Mouse (Mus musculus): ENCODE data around the gene C1qa. TPM values are rescaled to one million over a fixed set of nuclear protein-coding genes. Genes with fewer than 3 reads are reported as not detected.

C1qa gene
- total RNA-seq (2015; ENCODE audit: low replicate concordance) (30.1 and 40.9 TPM in 2 replicates), total RNA-seq (2017; ENCODE audit: low replicate concordance) (34.8 and 35.7 TPM in 2 replicates)

DNA sequence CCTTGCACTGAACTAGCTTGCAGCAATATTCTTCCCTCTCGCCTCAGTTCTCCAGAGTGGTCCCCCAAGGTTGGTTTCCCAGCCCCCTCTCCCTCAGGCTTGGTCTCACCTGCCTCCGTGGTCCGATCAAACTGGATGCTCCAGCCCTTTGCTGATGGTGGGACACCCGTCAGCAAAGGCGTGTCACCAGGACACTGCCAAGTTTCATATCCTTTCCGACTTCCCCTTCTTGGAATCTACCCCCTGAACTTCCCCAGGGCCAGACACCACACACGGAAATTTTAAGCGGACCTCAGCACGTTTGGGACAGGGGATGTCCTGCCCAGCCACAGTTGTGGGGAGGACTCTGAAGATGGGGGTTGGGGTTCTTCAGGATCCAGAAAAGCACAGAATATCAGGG, at the start of gene C1qa:
Gene C1qa, minus strand, starts transcription at position 167 of the 400 bp plus-strand sequence.
- ATAC-seq (replicated peaks; ENCODE audit: low FRiP score, poor library complexity, severe bottlenecking), result no peak

DNA sequence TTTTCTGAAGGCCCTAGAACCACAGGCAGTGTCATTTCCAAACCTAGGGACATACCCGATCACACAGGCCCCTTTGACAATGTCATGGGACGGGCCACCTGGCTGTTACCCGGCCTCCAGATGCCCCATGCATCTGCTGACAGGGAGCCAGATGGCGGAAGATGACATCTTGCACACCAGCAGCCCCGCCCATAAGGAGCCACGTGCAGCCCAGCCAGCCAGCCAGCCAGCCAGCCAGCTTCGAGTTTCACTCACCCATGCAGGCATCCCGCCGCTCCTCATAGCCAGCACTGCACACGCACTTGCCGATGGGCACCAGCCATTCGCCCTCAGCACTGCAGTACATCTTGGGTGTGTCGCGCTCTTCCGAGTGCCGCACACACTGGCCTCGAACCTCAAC, 46.8 kb upstream of the C1qa start:
- ATAC-seq (replicated peaks; ENCODE audit: low FRiP score, poor library complexity, severe bottlenecking), result no peak

DNA sequence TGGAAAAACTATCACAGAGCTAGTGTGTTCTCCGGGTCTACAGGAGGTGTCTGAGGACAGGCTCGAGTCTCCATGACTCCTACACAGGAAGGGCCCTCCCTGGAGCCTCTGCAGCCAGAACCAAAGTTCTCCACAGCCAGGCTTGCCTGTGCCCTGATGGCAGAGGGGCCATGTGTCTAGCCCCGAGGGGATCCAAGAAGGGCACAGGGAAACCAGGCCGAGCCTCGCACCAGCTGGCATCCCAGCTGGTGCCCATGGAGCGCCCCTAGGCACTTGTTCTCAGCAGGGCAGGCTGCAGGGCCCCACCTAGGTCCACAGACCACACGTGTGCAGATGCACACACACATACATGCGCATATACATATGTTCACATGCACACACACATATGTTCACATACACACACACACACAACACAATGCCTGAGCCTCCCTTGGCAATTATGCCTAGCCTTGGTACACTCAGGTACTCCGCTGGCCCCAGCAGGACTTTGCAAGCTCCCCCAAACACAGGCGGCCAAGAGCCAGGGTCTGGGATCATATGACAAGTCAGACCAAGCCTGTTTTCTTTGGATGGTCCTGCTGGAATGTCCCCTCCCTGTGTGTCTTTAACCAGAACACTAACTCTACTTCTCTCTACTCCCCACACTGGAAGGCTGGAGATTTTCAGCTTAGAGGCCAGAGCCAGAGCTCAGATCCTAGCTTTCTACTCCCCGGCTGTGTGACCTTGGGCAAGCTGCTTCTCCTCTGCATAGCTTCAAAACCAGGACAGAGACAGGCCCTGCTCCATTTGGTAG, 46.2 kb upstream of the C1qa start:
- ATAC-seq (replicated peaks; ENCODE audit: low FRiP score, poor library complexity, severe bottlenecking), result no peak

DNA sequence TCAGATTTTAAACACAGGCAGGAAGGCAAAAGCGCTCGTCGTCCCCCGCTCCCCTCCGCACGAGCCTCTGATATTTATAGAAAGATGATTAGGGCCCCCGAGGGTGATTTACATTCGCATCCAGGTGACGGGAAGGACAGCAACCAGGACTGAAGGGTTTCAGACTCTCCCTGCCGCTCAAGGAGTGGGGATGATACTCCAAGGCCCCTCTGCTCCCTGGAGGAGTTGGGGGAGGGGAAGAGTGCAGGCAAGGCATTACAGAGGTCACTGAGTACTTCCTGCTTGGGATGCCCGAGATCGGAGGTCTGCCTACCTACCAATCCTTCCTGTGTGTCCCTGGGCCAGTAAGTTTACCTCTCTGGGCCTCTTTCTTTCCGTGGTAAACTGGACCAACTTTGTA, 44.6 kb upstream of the C1qa start:
- no peak for ATAC-seq (replicated peaks; ENCODE audit: low FRiP score, poor library complexity, severe bottlenecking)

DNA sequence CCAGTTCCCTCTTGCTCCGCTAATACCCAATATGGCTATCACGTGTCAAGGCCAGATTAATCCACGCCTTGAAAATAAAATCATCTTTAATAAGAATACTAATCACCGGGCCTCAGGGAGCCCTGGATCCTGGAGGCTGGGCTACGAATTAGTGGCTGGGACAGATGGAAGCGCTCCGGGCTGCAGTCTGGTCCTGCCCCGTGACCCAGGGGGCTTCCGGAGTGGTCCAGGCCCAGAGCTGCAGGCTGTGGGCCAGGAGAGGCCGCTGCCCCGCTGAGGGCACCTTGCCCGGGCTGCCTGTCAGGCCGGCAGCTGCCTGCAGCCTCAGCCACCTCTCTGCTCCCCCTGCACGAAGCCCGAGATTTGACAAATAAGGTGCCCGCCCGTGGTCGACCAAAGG, 44.2 kb upstream of the C1qa start:
- ATAC-seq (replicated peaks; ENCODE audit: low FRiP score, poor library complexity, severe bottlenecking), result no peak

DNA sequence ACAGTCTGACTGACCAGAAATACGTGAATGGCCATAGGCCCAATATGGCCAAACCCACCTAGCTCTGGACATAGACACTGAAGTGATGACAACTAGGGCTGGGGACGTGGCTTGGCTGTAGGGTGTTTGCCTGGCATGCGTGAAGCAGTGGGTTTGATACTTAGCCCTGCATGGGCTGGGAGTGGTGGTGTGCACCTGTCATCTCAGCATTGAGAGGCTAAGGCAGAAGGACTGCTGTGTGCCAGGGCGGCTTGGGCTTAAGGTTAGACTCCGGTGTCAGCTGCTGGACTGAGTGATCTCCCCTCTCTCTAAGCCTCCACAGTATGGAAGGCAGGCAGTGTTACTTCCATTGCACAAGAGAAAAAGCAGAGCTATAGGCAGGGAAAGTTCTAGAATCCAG, 39.3 kb upstream of the C1qa start:
- no peak for ATAC-seq (replicated peaks; ENCODE audit: low FRiP score, poor library complexity, severe bottlenecking)

DNA sequence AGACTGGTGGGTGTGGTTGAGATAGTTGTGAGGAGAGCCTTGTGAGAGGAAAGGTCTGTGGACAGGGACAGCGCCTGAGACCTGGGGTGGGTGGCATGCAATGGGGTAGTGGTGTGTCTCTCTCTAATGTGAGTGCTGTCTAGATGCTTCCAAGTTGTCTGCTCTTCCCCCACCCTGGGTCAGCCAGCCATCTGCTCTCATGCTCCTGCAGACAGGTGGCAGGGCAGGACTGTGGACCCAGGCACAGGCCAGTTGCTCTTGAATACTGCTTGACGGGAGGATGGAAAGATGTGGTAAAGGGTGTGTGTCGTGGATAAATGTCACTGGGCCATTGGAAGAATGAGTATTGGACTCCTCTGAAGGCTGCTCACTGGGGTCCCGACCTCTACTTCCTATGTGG, 38.7 kb upstream of the C1qa start:
- no peak for ATAC-seq (replicated peaks; ENCODE audit: low FRiP score, poor library complexity, severe bottlenecking)

DNA sequence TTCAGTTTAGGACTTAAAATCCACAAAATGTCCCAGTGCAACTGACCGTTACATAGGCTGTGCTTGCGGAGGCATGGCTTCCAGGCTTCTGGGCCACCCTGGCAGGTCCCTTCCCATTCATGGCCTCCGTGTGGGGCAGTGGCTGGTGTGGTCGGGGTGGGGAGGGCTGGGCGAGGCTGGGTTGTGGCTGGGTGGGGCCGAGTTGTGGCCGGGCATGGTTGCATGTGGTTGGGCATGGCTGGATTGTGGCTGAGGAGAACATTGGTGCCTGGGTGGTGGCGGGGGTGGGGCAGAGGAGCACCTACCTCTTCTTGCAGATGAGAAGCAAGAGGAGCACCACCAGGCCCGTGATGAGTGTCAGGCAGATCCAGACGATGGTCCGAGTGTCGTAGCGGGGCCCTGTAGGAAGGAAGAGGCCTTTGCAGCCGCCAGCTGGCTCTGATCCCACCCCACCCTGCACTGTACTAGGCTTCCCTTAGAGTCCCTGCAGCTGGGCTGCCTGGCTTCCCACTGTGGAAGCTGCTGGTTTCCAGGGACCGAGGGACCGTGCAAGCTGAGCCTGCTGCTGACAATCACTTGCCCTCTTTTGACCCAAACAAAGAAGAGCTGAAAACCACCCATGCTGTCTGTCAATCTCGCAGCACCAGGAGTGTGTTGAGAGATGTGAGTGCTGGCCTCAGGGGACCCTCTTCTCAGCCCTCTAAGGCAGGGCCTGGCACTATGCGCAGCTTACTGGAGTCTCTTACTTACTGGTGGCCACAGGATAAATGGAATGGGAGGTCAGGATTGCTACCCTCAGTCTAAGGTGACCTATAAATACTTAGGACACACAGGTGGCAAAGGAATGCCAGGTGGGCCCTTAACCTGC, 36.4 kb upstream of the C1qa start:
- no peak for ATAC-seq (replicated peaks; ENCODE audit: low FRiP score, poor library complexity, severe bottlenecking)

DNA sequence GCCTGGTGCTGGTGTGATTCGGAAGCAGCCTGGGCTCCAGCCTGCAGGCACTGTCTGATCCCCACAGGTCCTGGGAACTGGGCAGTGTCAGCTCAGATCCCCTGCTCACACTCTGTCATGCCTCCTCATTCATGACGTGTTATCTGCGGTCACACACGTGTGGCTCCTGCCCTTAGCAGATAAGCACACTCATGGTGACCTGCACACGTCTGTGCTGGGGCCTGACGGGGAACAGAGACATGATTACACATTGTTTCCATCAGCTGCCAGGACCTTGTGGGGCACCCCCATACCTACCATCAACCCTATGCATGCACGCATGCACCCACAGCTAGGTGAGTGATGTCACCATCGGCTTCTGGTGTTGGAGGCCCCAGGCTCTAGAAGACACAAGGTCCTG, 31.9 kb upstream of the C1qa start:
- peak; percentile 45 for ATAC-seq (replicated peaks; ENCODE audit: low FRiP score, poor library complexity, severe bottlenecking)

DNA sequence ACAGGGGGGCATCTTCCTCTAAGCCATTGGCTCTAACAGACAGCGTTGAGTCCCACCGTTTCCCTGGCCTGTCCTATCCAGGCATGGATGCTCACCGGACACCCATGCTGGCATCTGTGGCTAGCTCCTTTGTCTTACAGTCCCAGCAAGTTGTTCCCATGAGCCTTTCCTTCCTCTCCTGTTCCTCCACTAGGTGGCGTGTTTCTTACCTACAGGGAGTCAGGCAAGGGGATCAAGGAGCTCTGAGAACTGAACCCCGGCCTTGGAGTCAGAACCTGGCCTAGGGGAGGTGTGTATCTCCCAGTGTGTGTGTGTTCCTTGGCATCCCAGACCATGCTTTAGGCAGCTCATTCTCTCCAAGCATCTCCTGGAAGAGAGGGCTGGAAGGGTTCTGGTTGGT, 30.3 kb upstream of the C1qa start:
- no peak for ATAC-seq (replicated peaks; ENCODE audit: low FRiP score, poor library complexity, severe bottlenecking)

DNA sequence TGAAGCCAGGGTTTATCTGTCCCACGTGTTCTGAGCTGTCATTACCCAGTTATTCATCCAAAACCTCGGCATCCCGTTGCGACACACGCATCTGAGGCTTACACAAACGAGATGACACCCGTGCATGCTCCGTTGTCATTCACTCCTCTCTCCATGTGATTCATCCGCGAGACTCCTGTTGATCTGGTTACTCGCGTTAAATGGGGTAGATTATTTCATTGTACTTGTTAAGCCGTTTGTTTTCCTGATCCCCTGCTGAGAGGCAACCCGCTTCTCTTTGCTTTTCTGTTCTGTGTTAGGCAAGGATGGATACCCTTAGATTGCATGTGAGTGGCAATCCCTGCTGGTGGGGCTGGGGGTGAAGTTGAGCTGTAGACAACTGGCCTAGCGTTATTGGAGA, 27.2 kb upstream of the C1qa start:
- ATAC-seq (replicated peaks; ENCODE audit: low FRiP score, poor library complexity, severe bottlenecking), result no peak

DNA sequence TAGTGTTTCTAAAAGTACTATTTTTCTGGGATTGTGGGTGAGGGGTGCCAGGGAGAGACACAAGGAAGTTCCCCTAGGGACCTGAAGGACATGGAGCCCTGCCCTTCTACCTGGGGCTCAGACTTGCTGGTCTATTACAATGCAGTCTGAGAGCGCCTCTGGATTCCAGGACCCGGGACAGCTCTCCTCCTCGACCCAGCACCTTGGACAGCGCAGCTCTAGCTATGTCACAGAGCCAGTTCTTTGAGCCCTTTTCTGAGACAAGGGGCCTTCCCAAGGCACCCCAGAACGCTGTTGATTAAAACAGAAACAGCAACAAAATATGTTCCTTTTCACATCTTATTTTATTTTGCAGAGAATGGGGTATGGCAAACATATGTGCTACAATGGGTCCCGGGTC, 25.9 kb upstream of the C1qa start:
- ATAC-seq (replicated peaks; ENCODE audit: low FRiP score, poor library complexity, severe bottlenecking), result no peak

DNA sequence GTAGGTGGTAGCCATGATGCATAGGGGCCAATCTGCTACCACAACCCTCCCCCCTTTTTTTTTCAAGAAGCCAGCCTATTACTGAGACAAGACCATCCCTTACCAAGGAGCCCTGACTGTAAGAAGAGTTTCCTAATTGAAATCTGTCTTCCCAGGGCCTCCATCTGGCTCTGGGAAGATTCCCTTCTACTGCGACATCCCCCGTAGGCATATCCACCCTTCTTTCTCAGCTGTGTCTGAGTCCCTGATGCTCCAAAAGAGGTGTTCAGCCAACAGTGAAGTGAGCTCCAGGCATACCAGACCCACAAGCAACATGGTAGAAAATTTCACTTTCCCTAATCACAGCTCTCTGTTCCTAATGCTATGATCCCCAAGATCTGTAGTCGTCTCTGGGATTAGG, 20.9 kb upstream of the C1qa start:
- no peak for ATAC-seq (replicated peaks; ENCODE audit: low FRiP score, poor library complexity, severe bottlenecking)

DNA sequence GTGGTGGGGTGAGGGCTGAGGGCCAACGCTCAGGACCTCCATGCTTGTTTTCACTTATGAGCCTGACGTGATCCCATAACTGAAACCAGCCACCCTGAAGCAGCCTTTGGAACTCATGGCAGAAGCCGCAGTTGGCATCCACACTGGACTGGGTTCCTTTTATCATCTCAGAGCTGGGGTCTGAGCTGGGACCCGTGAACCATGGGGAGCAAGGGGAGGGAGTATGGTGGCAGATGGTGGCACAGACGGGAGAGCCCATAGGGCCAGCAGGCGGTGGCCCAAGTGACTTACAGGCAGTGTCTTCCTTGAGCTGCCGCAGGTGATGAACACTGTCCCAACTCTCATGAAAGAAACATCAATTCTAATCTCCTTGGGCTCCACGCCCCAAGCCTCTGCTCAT, 20.2 kb upstream of the C1qa start:
- ATAC-seq (replicated peaks; ENCODE audit: low FRiP score, poor library complexity, severe bottlenecking), result no peak

DNA sequence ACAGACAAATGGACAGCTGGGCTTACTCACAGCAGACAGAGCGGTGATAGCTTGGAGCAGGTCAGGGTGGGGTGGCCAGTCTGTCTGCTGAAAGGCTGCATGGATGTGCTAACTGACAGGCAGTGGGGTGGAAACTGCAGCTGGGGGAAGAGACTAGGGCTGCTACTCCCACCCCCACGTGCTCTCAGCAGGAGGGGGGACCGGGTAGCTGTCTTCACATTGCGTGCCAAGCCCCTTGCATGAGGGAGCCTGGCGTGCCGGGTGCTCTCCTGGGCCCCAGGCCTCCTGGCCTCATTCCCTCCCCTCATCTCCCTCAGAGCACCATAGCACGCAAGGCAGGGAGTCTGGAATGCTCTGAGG, 18.5 kb upstream of the C1qa start:
- no peak for ATAC-seq (replicated peaks; ENCODE audit: low FRiP score, poor library complexity, severe bottlenecking)

DNA sequence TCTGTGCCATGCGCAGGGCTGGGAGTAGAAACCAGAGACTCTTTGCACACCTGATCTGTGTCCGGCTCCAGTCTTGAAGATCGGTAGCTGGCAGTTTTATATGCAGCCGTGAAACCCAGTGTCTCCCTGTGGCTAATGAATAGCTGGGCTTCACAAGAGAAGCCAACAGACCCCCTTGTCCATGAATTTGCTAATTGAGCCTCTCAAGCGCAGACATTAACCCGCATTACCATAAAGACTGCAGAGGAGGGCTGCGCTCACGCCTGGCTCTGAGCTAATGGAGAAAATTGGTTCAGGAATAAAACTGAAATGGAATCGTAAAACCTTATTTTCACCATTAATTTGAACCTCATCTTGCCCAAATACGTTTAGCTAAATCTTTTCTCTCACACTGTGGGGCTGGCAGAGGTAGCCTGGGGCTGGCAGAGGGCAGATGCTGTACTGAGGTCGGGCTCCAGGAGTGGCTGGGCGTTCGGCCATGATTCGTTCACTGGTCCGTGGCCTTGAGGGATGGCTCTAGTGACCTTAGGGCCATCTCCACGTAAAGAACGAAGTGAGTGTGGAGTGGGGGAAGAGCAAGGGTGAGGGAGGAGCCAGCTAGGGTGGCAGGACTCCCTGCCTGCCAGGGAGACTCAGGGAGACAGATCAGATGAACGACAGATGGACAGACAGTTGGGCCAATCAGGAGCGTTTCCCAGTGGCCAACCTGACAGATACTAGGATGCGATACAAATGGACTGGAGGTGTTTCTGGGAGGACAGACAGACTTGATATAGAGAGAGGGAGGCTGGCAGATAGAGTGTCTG, 18.0 kb upstream of the C1qa start:
- no peak for ATAC-seq (replicated peaks; ENCODE audit: low FRiP score, poor library complexity, severe bottlenecking)

DNA sequence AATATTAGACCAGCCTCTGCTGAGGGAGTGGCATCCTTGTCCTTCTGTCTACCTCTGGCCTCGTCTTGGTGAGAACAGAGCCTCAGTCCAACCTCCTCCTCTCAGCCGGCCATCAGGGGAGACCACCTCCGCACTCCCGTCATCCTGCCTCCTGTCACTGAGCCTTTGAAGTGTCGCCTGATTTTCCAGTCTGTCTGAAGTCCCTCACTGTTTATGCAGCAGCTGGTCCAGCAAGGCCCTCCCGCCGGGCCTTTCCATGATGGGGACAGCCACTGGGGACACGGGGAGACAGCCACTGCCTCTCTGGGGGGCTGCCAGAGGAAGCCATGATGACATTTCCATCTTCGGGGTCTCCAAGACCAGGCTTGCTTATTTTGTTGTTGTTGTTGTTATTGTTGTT, 14.2 kb upstream of the C1qa start:
- ATAC-seq (replicated peaks; ENCODE audit: low FRiP score, poor library complexity, severe bottlenecking), result no peak

DNA sequence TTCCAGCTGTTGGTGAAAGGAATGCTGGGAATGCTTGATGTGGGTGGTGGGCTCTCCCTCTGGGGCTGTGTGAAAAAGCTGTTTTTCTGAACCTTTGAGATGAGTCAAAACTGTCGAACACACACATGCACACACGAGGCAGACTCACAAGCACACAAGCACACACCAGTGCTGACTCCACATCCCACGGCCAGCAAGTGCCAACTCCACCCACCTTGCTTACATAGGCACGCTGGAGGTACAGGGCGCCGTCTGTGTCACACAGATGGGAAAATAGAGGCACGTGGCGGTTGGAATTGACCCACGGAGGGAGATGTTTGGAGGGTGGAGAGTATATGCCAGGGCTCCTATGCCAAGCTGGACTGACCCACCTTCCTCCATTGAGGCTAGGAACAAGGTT, 13.2 kb upstream of the C1qa start:
- ATAC-seq (replicated peaks; ENCODE audit: low FRiP score, poor library complexity, severe bottlenecking), result no peak

DNA sequence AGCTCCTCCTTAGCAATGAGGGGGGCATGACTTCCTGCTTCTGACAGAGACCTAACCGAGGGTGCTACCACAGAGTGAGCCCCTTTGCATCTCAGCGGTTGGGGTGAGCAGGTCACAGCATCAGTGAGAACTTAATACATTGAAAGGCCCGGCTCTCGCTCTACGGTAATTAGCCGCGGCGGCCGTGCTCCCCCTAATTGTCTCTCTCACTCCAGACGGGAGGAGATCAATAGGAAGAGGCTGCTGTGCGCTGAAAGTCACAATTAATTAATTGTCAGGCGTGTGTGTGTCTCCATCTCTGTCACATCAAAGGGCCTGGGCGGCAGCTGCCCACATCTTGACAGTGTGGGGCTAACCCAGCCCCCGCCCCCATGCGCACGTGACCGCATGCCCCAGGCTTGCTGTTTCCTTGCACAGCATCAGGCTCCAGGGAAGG, 12.6 kb upstream of the C1qa start:
- no peak for ATAC-seq (replicated peaks; ENCODE audit: low FRiP score, poor library complexity, severe bottlenecking)

DNA sequence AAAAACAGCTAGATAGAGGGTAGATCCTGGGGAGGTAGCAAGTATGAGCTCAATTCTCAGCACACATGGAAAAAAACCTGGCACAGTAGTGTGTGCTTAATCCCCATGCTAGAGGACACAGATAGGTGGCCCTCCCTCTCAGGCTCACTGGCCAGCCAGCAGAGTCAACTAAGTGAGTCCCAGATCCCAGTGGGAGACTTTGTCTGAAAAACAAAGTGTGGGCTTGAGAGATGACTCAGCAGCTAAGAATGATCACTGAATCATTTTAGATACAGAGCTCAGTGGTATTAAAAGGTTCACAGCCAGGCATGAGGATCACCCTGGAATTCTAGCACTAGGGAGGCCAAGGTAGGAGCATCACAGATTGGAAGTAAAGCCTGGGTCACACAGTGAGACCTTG, 9.2 kb upstream of the C1qa start:
- no peak for ATAC-seq (replicated peaks; ENCODE audit: low FRiP score, poor library complexity, severe bottlenecking)

Measured in erythroblast, adult 5-6 weeks (primary cell).